ENCODE assay signal across 8 mouse cellular contexts in the genomic region with DNA sequence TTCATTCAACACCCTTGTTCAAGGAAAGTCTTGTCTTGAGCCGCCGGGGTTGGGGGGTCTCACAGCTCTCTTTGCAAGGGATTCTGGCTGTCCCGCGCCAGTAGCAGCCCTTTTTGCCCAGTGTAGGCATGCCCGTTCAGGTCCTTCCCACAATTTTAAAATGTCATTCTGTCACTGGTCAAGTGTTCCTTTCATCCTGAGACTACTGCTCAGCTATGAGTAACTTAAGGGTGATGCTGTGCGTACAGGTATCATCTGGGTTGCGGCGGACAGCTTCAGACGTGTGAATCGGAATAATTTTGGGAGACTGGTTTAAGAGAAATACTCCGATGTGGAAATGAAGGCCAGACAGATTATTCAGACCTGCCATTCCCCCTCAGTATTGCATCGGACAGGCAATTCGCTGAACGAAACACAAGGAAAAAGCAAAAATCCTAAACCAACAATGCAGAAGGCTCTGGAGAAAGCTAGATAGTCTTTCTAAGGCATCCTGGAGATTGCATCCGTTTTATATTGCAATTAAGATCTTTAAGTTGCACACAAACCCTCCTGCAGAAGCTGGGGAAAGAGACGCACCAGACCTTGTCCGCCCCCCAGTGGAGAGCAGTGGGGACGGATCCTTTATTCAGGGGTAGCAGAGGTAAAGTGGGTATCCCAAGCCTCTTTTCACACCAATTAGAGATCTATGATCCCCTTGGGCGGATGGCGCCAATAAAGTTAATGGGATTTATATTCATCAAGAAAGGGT.
DNase-seq lines count a peak whose midpoint lies in the region; ATAC-seq and TF ChIP-seq lines count a peak whose summit lies in the region.

No protein-coding gene starts in this region.

- ATAC-seq in liver, postnatal 0 days, result peak; percentile 15; the same call in 1 of the 2 replicates
- ATAC-seq in neural tube, embryonic 12.5 days (ENCODE audit: low FRiP score, low read depth), result peak; percentile 88

- DNase-seq in heart, postnatal 36 days, result peak; percentile 42 to 48
- DNase-seq in layer of hippocampus, adult 18-20 months (ENCODE audit: low spot score in 2 of 2), result peak; percentile 32 to 75
- DNase-seq in liver, postnatal 0 days, result peak; percentile 31
- DNase-seq in thymus, postnatal 36 days, result peak; percentile 66 to 71

- peak overlapping the region; percentile 57 for H3K4me3 ChIP-seq in ES-Bruce4 (ENCODE audit: low read depth, low read length)
- H3K4me3 ChIP-seq in bone marrow macrophage, adult 2 months (ENCODE audit: insufficient read depth, low read length), result peak overlapping the region; percentile 43
- H3K4me3 ChIP-seq in embryonic fibroblast, embryonic 13.5 days (ENCODE audit: insufficient read depth, low read length), result peak overlapping the region; percentile 41
- peak overlapping the region; percentile 28 for H3K4me3 ChIP-seq in liver, postnatal 0 days (ENCODE audit: low read depth, low read length)
- peak overlapping the region; percentile 34 for H3K4me3 ChIP-seq in neural tube, embryonic 12.5 days

- no peak overlapping the region for H3K27ac ChIP-seq in ES-Bruce4 (ENCODE audit: insufficient read depth, low read length)
- no peak overlapping the region for H3K27ac ChIP-seq in bone marrow macrophage, adult 2 months (ENCODE audit: insufficient read depth, low read depth, low read length)
- H3K27ac ChIP-seq in embryonic fibroblast, embryonic 13.5 days (ENCODE audit: insufficient read depth, low read length), result peak overlapping the region; percentile 62
- H3K27ac ChIP-seq in liver, postnatal 0 days (ENCODE audit: low read depth), result no peak overlapping the region
- peak overlapping the region; percentile 54 for H3K27ac ChIP-seq in neural tube, embryonic 12.5 days

- 11% methylated on average over 20 of the region's 20 CpGs for WGBS in liver, postnatal 0 days (ENCODE audit: insufficient replicate concordance)
- 5% methylated on average over 20 of the region's 20 CpGs for WGBS in neural tube, embryonic 12.5 days

- no peaks in the 10 kb centered on the region for H3K27me3 ChIP-seq in ES-Bruce4 (ENCODE audit: control insufficient read depth, insufficient read depth, low read length, poor library complexity, severe bottlenecking)
- 0 out of 2 replicates have a peak, but pooled peaks cover 9% of the 10 kb centered on the region for H3K27me3 ChIP-seq in liver, postnatal 0 days (ENCODE audit: insufficient read depth, low read length)
- H3K27me3 ChIP-seq in neural tube, embryonic 12.5 days (replicated peaks), result no peaks in the 10 kb centered on the region

- no peaks in the 10 kb centered on the region for H3K9me3 ChIP-seq in ES-Bruce4 (replicated peaks; ENCODE audit: control insufficient read depth, insufficient read depth, low read length, poor library complexity, severe bottlenecking)
- H3K9me3 ChIP-seq in liver, postnatal 0 days (ENCODE audit: low read length), result no peaks in the 10 kb centered on the region
- no peaks in the 10 kb centered on the region for H3K9me3 ChIP-seq in neural tube, embryonic 12.5 days

- peak; percentile 50 for TF ChIP-seq CTCF in ES-Bruce4 (IDR thresholded peaks at IDR 0.05; ENCODE audit: low read depth, low read length)
- TF ChIP-seq CTCF in bone marrow macrophage, adult 2 months (IDR thresholded peaks at IDR 0.05; ENCODE audit: low read depth, low read length), result peak; percentile 59
- peak; percentile 34; the same call in 1 of the 2 replicates for TF ChIP-seq CTCF in embryonic fibroblast, embryonic 13.5 days (IDR thresholded peaks at IDR 0.05; ENCODE audit: borderline replicate concordance, insufficient read depth, low read length)
- TF ChIP-seq CTCF in liver, postnatal 0 days (IDR thresholded peaks at IDR 0.05; ENCODE audit: low read depth), result peak; percentile 55

- no peaks in the 10 kb centered on the region for H3K36me3 ChIP-seq in ES-Bruce4 (ENCODE audit: control insufficient read depth, insufficient read depth, low read length, poor library complexity, severe bottlenecking)
- H3K36me3 ChIP-seq in liver, postnatal 0 days (replicated peaks; ENCODE audit: insufficient read depth, low read length), result no peaks in the 10 kb centered on the region
- H3K36me3 ChIP-seq in neural tube, embryonic 12.5 days, result no peaks in the 10 kb centered on the region

- no peak for TF ChIP-seq EP300 in ES-Bruce4 (IDR thresholded peaks at IDR 0.05; ENCODE audit: insufficient read depth, low read depth, low read length)
- no peak for TF ChIP-seq EP300 in liver, postnatal 0 days (IDR thresholded peaks at IDR 0.05; ENCODE audit: low read depth)

- no peaks in the 10 kb centered on the region for H3K4me1 ChIP-seq in ES-Bruce4 (ENCODE audit: control insufficient read depth, insufficient read depth, low read length)
- no peaks in the 10 kb centered on the region; the same call in 1 of the 2 replicates for H3K4me1 ChIP-seq in bone marrow macrophage, adult 2 months (ENCODE audit: control insufficient read depth, insufficient read depth, low read length)
- no peaks in the 10 kb centered on the region for H3K4me1 ChIP-seq in embryonic fibroblast, embryonic 13.5 days (ENCODE audit: control insufficient read depth, insufficient read depth, low read length)
- H3K4me1 ChIP-seq in liver, postnatal 0 days (ENCODE audit: insufficient read depth), result 0 out of 2 replicates have a peak, but pooled peaks cover 3% of the 10 kb centered on the region
- H3K4me1 ChIP-seq in neural tube, embryonic 12.5 days, result peaks cover 24% of the 10 kb centered on the region

- H3K9ac ChIP-seq in ES-Bruce4 (ENCODE audit: low read depth, poor library complexity, severe bottlenecking), result peak overlapping the region; percentile 71
- H3K9ac ChIP-seq in liver, postnatal 0 days (replicated peaks), result no peak overlapping the region
- H3K9ac ChIP-seq in neural tube, embryonic 12.5 days, result peak overlapping the region; percentile 63

- peak overlapping the region; percentile 63 for H3K4me2 ChIP-seq in liver, postnatal 0 days (ENCODE audit: low read depth, low read length)
- peak overlapping the region; percentile 66 for H3K4me2 ChIP-seq in neural tube, embryonic 12.5 days (replicated peaks)

- TF ChIP-seq POLR2A in ES-Bruce4 (IDR thresholded peaks at IDR 0.05; ENCODE audit: insufficient read depth, low read length), result no peak
- TF ChIP-seq POLR2A in bone marrow macrophage, adult 2 months (IDR thresholded peaks at IDR 0.05; ENCODE audit: borderline replicate concordance, low read depth, low read length), result no peak
- TF ChIP-seq POLR2A in embryonic fibroblast, embryonic 13.5 days (IDR thresholded peaks at IDR 0.05; ENCODE audit: low read depth, low read length), result no peak; the same call in 1 of the 2 replicates

- intact Hi-C loops in heart, postnatal 36 days (cut with DNase I), result loop anchor here (1.0 to 5.0 kb wide), 5 partner anchors 419 to 1274 kb away; a partner anchor contains a TSS

Comparison
In these comparisons a context has a peak if more than half of its experiments do, and no peak if none do; other contexts are left out.
1. H3K27ac ChIP-seq: peak in embryonic fibroblast, embryonic 13.5 days (single experiment) and neural tube, embryonic 12.5 days (single experiment); none in ES-Bruce4 (single experiment), bone marrow macrophage, adult 2 months (single experiment) and liver, postnatal 0 days (single experiment).
2. Peak in every context shown above with its lines, with median percentiles within 50 percentile points of each other: H3K4me3 ChIP-seq, CTCF ChIP-seq and DNase-seq.